Mouse (Mus musculus) bone marrow, adult 2 months (tissue): Measurements from ENCODE around the gene Mss51. TPM values are rescaled to one million over a fixed set of nuclear protein-coding genes. Genes with fewer than 3 reads are reported as not detected.

Experiments
- H3K27ac ChIP-seq: fragments of 200-500 bp; 2 replicates; pipeline ENCODE4 v1.5.1; 2012; ENCODE audit warnings: low read depth, mild to moderate bottlenecking, control low read depth, inconsistent platforms, low read length; ENCODE audit not compliant: control insufficient read depth, poor library complexity, insufficient read depth
- H3K4me1 ChIP-seq: fragments of 200-500 bp; 2 replicates; pipeline ENCODE4 v1.6.1; 2011; ENCODE audit warnings: low read length; ENCODE audit not compliant: control insufficient read depth, insufficient read depth
- H3K4me3 ChIP-seq: fragments of 200-500 bp; replicated peaks from 2 replicates; pipeline ENCODE3; 2011; ENCODE audit warnings: mild to moderate bottlenecking, low read depth, low read length, control low read depth; ENCODE audit not compliant: control insufficient read depth
- CTCF ChIP-seq: fragments of 200-500 bp; IDR thresholded peaks from 2 replicates; pipeline ENCODE4 v1.5.1; 2011; ENCODE audit warnings: low read length, control low read depth; ENCODE audit not compliant: control insufficient read depth, insufficient read depth
- POLR2A ChIP-seq: fragments of 200-500 bp; IDR thresholded peaks from 2 replicates; pipeline ENCODE4 v1.6.1; 2011; ENCODE audit warnings: low read depth, mild to moderate bottlenecking, control low read depth, low read length, borderline replicate concordance; ENCODE audit not compliant: control insufficient read depth
- WGBS: fragments of 180-500 bp; shearing (Covaris S2); methylation state at CpG from one replicate; pipeline ENCODE4 v1.1.7; 2018; 5-methylcytosine and 5-hydroxymethylcytosine counted together
- polyA plus RNA-seq: library from polyadenylated mRNA; stranded (reverse); fragments of >200 nt; gene quantifications from 2 replicates; pipeline ENCODE4 v1.2.4, GENCODE M21; 2011; ENCODE audit warnings: low replicate concordance; ENCODE audit not compliant: missing spikeins, insufficient read depth, insufficient read length

Mss51 gene
- 7.6 and 7.7 TPM in 2 replicates for polyA plus RNA-seq

DNA sequence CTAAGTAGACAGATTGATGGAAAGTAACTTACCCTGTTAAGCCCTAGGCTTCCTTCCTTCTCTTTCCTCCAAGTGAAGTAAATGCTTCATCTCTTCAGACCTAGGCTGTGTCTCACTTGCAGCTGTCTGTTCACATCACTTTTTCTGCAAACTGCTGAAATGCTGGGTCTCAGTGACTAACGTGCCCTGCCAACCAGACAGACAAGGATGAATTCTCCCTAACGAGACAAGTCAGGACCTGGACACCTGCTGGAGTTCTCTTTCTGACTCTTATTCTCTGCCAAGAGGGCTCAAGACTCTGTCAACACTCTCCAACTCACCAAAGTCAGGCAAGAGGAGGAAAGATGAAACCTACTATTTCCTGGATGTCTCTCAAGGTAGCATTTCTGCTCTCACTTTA lies at the start of gene Mss51:
Mss51 (minus strand) TSS at position 299 of the 400 bp plus-strand sequence.
- Histone ChIP-seq H3K4me3 (no peak within 1 kb of the TSS), H3K27ac (no peak within 1 kb of the TSS), H3K4me1 (no peaks in the 10 kb centered on the region)
- 88% methylated on average over 2 of the region's 2 CpGs for WGBS
- TF ChIP-seq POLR2A: no peak
- no peak for TF ChIP-seq CTCF

DNA sequence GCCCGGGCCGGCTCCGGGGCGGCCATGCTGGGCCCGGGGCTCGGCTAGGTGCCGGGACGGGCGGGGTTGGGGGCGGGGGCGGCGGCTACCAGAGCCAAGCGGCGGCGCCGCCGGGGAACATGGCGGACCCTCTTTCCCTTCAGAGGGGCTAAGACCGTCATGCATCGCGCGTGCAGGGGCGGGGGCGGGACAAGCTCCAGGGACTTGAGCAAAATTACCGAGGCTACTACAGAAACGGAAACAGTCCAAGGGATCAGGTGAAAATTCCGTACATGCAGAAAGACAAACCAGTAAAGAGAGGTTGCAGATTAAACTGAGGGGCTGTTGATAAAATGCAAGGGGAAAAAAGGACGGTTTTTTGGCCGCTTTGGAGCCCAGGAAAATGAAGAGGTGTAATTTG lies 49.7 kb upstream of the Mss51 start, which contains the start of gene Ppp3cb:
Ppp3cb (minus strand) TSS at position 159 of the 400 bp plus-strand sequence.
- WGBS: under 1% methylated on average over 28 of the region's 29 CpGs
- Histone ChIP-seq H3K4me3 (peak within 1 kb of the TSS; percentile 98), H3K4me1 (peaks cover 3% of the 10 kb centered on the region; the same call in 1 of the 2 replicates), H3K27ac (peak within 1 kb of the TSS; percentile 100)
- TF ChIP-seq POLR2A (peak; percentile 37; the same call in 1 of the 2 replicates), CTCF (no peak)

DNA sequence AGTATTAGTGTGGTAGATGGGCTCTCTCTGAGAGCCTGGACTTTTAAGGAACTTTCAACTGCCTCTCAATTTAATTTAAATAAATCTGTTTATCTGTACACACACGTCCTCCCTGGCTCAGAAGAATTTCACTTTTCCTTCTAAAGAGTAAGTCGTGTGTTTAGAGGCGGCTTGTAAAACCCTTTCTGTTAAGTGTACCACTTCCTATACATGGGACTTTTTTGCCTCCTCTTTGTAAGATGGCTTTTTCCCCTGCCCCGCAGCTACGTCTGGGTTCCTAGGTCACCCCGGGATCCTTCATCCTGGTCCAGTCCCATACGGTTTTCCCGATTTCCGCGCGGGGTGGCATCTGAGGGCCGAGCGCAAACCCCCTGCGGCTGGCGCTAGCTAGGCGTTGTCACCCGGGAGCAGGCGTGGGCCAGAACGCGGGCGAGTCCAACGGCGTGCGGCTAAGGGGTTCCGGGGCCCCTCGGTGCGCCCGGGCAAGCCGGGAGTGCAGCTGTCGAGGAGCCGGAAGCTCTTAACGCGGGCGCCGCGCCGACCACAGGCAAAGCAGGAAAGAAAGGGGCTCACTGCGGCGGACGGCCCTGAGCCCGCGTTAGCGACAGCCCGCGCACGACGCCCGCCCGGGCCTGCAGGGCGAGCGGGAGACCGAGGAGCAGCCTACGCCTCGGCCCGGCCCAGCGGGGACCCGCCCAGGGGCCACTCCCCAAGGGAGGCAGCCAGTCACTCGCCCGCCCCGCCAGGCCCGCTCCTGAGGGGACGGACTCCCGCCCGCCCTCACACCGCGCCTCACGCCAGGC lies 49.0 kb upstream of the Mss51 start:
- under 1% methylated on average over 67 of the region's 67 CpGs for WGBS
- Histone ChIP-seq H3K4me1 (peaks cover 3% of the 10 kb centered on the region; the same call in 1 of the 2 replicates), H3K27ac (peak overlapping the region; percentile 100), H3K4me3 (peak overlapping the region; percentile 98)
- TF ChIP-seq POLR2A (peak; percentile 97), CTCF (no peak)

DNA sequence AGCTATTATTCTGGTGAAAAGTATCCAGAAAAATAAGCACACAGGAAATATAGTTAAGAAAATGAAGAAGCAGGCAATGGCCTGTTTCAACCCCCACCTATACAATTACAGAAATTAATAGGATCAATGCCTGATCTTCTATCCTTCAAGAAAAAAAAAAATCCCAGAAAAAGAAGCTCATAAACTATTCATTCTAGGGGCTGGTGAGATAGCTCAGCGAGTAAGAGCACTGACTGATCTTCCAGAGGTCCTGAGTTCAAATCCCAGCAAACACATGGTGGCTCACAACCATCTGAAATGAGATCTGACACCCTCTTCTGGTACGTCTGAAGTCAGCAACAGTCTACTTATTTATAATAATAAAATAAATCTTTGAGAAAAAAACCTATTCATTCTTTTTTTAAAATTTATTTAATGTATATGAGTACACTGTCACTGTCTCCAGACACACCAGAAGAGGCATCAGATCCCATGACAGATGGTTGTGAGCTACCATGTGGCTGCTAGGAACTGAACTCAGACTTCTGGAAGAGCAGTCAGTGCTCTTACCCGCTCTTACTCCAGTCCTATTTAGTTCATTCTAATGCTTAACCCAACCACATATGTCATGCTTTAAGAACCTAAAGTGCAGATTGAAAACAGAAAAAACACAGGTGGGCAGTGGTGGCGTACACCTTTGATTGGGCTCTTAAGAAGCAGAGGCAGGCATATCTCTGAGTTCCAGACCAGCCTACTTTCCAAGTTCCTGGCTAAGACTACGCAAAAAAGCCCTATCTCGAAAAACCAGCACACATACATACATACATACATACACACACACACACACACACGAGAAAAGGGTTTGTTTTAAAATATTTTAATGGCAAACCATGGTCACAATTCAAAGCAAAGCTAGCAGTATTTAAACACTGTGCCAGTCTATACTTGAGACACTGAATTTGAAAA lies 48.0 kb upstream of the Mss51 start:
- WGBS: 33% methylated on average over 7 of the region's 7 CpGs
- TF ChIP-seq CTCF (no peak), POLR2A (no peak)
- peak overlapping the region; percentile 98 for H3K4me3 ChIP-seq
- peak overlapping the region; percentile 34; the same call in 1 of the 2 replicates for H3K27ac ChIP-seq
- H3K4me1 ChIP-seq: peaks cover 3% of the 10 kb centered on the region; the same call in 1 of the 2 replicates

DNA sequence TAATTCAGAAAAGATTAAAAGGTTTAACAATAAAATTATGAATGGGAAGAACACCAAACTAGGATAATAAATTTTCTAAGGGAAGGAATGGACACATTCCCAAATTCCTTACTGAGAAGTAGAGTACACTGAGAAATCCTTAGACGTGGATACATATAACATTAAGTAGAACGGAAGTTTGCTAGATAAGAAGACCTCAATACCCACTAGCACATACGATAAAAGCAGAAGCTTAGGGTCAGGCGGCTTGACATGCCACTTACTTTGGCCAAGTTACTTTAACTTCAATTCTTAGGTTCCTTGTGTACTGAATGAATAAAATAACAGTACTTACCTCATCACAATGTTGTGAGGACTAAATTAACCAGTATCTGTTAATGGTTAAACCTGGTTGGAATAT lies 32.9 kb upstream of the Mss51 start:
- Histone ChIP-seq H3K27ac (no peak overlapping the region), H3K4me3 (no peak overlapping the region), H3K4me1 (no peaks in the 10 kb centered on the region)
- 66% methylated on average over 4 of the region's 4 CpGs for WGBS
- TF ChIP-seq CTCF (no peak), POLR2A (no peak)

DNA sequence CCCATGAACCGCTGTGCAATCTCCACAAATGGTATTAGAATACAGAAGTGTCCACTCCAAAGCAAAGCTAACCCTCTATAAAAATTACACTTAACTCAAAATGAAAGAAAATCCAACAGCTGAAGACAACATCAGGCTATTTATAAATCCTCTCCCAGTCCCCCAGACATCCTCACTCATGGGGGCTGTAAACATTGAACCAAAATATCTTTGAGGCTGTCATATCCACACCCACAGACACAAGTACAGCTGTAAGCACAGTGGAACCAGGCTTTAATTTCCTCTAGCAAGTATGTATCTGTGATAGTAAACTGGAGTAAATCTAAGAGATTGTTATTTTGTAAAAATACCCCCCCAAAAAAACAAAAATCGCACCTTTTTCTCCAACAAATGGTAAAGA lies 23.5 kb upstream of the Mss51 start:
- Histone ChIP-seq H3K4me1 (no peaks in the 10 kb centered on the region), H3K4me3 (no peak overlapping the region), H3K27ac (no peak overlapping the region)
- TF ChIP-seq POLR2A: no peak
- no peak for TF ChIP-seq CTCF
- WGBS: 97% methylated on average over 2 of the region's 2 CpGs

DNA sequence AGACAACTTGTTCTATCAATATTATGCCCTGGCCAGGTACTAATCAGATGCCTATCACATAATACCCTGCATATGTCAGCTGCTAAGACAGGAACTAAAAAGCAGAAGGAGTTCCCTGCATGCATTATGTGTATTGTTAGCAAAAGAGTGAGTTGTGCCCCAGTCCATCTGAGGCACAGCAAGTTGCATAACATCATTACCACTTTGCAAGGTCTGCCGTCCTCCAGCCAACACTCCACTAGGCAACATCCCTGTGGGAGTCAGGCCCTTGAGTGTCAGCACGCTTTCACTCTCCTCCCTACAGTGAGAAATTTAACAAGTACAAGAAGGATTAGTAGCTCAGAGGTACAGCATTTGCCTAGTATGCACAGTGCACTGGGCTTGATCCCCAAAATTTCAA lies 11.7 kb upstream of the Mss51 start:
- no peak for TF ChIP-seq CTCF
- H3K27ac ChIP-seq: peak overlapping the region; percentile 44; the same call in 1 of the 2 replicates
- WGBS: 56% methylated on average over 2 of the region's 2 CpGs
- H3K4me1 ChIP-seq: peaks cover 2% of the 10 kb centered on the region; the same call in 1 of the 2 replicates
- no peak overlapping the region for H3K4me3 ChIP-seq

DNA sequence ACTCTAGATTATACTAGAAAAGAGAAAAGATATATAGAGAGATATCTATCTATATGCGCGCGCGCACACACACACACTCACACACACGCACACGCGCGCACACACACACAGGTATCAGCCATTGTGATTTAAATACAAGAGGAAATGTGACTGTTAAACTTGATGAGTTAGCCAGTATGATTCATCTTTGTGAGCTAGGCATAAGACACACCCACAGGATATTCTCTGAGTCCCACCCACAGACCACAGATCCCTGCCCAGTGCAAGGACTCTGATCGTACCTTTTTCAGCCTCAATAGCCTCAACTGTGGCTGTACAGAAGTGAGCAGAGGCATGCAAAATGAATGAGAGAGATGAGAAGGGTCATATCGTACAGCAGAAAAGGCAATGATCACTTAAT lies 6.3 kb upstream of the Mss51 start:
- 83% methylated on average over 10 of the region's 10 CpGs for WGBS

More for the DNA sequence above, 6.3 kb upstream of the Mss51 start:
- TF ChIP-seq POLR2A (no peak), CTCF (no peak)
- H3K4me3 ChIP-seq: no peak overlapping the region
- H3K4me1 ChIP-seq: no peaks in the 10 kb centered on the region; the same call in 1 of the 2 replicates
- H3K27ac ChIP-seq: no peak overlapping the region
